Mouse (Mus musculus) layer of hippocampus, adult 18-20 months (tissue): ENCODE data around the gene Kansl3. TPM values are rescaled to one million over a fixed set of nuclear protein-coding genes. Genes with fewer than 3 reads are reported as not detected.

Source experiments
- DNase-seq, 2 experiments: peaks; one replicate each; pipeline ENCODE4 v3.0.0; 2022; ENCODE audit warnings: low spot score in 2 of 2
- long read RNA-seq: library from polyadenylated mRNA; stranded (forward); transcript quantifications from one replicate; pipeline ENCODE4 v2.0.0, GENCODE M21; 2021
- total RNA-seq, 2 experiments: library from RNA; stranded (reverse); gene quantifications; 2 replicates each; pipeline ENCODE4 v1.2.3; 2021

Gene Kansl3
- 10 to 100 TPM; 71.2 to 76.0 TPM for total RNA-seq
- long read RNA-seq, full-length matches to known transcripts: 21 of 95 reads
- long read RNA-seq, partial matches to known transcripts: 33 of 95 reads
- long read RNA-seq, other reads (novel, unspliced or antisense): 41 of 95 reads

DNA sequence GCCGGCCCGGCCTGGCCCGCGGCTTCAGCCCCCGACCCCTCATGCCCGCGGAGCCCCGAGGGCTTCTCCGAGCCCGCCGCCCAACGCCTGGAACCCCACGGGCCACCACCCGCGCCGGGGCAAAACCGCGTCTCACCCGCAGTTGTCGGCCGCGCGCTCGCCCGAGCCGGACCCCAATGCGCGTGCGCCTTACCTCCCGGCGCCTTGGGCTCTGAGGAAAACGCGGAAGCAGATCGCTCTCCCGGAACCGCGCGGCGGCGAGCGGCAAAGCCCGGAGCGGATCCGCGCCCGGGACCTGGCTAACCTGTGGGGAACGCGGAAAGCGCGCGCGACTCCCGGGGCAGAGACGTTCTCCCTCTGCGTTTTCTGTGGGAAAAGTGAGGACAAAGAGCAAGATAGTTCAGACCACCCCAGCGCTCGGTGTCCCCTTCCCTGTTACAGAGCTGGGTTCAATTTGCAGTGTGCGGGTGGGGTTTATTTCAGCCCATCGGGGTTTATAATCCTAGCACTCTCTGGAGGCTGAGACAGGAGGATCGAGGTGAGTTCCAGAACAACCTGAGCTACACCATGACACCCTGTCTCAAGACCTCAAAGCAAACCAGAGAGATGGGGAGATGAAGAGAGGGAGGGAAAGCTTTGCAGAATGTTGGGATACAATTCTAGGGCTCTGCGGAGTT lies at the start of gene Kansl3:
Gene Kansl3 (minus strand): TSS at position 213 of the 677 bp plus-strand sequence.
- peak; percentile 72 to 85 for DNase-seq

DNA sequence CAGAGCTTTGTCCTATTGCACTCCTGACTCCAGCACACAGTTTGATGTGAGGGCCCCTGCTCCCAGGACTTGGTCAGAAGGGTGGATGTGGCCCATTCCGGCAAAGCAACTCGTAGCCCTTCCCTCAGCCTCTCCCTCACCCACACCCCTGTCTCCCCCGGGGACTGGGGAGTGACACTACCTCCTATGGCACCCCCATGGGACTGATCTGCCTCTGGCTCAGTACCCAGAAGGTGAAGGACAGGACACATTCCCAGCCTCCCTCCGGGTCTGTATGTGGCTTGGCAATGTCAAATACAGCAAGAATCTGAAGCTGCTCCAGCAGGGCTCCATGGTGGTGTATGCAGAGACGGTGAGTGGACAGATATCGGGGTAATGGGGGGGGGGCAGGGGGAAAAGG lies 35.5 kb upstream of the Kansl3 start:
- DNase-seq: no peak

- DNase-seq: peak in 1 of 2 experiments; percentile 58
Observed at GRCm38 (mm10) chr1:36401509-36401908, 32.5 kb upstream of the Kansl3 start.

GRCm38 (mm10) chr1:36397041-36397440 lies 28.1 kb upstream of the Kansl3 start:
- no peak for DNase-seq

DNA sequence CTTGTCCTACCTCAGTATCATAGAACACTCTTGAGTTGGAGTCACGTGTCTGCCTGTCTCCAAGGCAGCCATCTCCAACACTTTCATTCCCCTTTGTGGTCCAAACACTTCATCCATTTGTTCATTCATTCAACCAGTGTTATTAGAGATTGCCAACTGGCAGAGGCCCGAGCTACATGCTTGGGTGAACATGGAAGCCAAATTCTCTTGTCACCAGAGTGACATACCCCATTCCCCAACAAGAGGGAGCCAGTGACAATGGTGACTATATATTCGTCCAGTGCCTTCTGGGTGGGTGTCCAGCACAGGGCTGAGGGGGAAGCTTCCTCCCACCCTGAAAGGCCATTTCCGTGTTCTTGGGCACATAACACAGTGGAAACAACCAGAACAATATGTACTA lies 10.6 kb upstream of the Kansl3 start:
- DNase-seq: no peak

GRCm38 (mm10) chr1:36378880-36379279 lies 9.9 kb upstream of the Kansl3 start:
- DNase-seq: no peak

- DNase-seq: no peak
Observed at GRCm38 (mm10) chr1:36371934-36372845, 3.2 kb upstream of the Kansl3 start, which contains the start of gene Fer1l5. TSS of gene Fer1l5 (plus strand) at chr1:36372291.

- peak in 1 of 2 experiments; percentile 31 for DNase-seq
Observed at GRCm38 (mm10) chr1:36370918-36371317, 1.9 kb upstream of the Kansl3 start.

DNA sequence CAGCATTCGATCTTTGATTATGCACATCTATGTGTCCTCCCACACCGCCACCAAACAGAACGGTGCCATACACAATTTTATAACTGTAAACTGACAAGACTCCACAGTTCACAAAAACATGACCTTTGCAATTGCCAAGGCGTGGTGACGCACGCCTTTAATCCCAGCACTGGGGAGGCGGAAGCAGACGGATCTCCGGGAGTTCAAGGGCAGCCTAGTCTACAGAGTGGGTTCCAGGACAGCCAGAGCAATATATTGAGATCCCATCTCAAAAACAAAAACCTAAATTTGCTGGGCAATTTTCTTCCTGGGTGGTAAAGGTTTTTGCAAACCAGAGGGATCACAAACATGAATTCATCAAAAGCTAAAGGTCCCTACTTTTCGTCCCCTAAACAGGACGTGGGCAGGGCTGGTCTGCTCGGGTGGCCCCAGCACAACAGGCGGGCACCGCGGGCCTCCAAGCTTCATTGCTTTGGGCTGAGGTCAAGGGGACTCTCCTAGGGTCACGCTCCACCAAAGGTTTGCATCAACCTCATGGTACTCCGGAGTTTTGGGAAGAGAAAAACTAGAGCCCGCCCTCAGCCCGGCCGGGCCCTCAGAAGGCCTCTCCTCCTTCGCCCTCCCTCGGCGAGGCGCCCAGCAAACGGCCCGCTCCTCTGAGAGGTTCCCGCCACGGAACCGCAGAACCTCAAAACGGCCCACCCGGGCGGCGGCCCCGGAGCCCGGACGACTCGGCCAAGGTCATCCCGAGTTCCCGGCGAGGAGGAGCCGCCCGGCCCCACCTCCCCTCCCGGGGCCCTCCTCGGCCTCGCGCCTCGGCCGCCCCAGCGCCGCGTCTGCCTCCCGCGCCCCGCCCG lies 641 bp downstream of the Kansl3 start:
- peak; percentile 11 to 46 for DNase-seq

- no peak for DNase-seq
Observed at GRCm38 (mm10) chr1:36367698-36368097, 1.3 kb downstream of the Kansl3 start.

- DNase-seq: no peak
Observed at GRCm38 (mm10) chr1:36356955-36357695, 11.9 kb downstream of the Kansl3 start.

DNA sequence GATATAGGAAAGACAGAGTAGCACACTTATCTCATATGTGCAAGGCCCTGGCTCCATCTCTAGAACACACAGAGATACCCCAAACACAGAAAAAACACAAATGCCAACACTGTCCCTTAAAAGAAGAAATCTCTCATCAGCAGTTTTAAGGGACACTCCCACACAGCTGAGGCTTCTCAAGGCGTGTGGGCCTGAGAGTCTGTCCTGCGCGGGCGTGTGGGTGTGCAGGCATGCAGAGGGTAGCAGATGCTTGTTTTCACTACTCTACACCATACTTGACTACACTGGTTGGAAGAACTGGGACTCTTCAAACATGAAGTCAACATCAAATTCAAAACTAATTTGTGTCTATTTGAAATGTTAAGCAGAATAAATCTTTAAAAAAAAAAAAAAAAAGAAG lies 16.6 kb downstream of the Kansl3 start:
- DNase-seq: peak; percentile 58 to 78

GRCm38 (mm10) chr1:36342547-36342946 lies 26.4 kb downstream of the Kansl3 start:
- no peak for DNase-seq

DNA sequence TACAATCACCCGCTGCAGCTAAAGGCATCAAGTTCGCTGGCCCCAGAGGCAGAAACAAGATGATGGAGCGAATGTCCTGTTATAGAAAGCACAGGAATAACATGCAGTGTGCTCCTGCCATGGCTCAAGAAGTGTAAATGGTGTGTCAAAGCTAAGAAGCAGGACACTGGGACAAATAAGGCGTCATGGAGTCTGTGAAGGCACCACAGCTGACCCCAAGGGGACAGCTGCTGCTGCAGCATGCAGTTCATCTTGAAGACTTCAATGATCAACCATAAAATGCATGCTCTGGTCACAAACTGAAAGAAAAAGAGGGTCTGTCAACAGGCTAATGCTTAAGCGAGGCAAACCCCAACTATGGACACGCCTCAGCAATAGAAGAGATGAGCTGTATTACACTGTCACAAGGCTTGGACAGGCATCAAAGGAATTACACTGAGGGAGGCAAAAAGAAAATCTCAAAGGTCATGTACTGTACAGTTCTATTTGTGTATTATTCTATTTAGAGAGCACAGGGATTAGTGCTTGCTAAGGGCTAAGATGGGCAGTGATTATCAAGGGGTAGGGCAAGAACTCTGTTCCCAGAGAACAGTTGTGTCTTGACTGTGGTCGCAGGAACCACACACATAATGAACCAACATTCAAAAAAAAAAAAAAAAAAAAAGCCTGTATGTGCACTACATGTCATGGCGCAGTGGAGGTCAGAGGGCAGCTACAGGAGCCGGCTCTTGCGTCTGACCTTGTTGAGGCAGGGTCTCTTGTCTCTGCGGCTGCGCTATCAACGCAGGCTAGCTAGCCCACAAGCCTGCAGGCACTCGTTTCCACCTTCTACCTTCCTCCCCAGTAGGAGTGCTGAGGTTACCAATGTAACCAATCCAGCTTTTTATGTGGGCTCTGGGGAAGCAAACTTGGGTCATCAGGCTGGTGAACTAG lies 35.8 kb downstream of the Kansl3 start:
- no peak for DNase-seq

- no peak for DNase-seq
Observed at GRCm38 (mm10) chr1:36331743-36332142, 37.2 kb downstream of the Kansl3 start.

GRCm38 (mm10) chr1:36326815-36327214 lies 42.2 kb downstream of the Kansl3 start:
- DNase-seq: peak; percentile 52 to 82

DNA sequence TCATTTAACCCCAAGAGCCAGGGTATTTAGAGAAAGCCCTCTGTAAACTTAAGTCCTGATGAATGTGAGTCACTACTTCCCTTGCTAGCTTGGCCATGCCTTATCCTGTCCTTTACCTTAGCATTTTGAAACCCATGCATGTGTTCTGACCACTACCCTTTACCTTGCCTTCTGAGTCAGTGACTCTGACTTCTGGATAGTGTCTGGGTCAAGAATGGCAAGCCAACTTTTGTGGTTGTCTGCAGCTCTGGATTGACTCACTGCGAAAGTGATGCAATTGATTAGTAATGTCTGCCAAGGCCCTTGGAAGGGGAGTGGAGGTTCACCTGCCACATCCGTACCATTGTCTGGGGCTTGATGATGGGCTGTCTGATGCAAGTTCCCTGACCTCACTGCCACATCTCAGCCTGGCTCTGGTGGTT lies 43.1 kb downstream of the Kansl3 start:
- no peak for DNase-seq

GRCm38 (mm10) chr1:36323746-36324448 lies 45.1 kb downstream of the Kansl3 start:
- DNase-seq: peak; percentile 25 to 77
